Mouse (Mus musculus): ENCODE results near the gene Chst12.
"Not testable (repeated sequence)": the region's sequence is repeated elsewhere in the genome, so short reads cannot be mapped to it uniquely, and the experiment has no call there.

The Chst12 gene

DNA sequence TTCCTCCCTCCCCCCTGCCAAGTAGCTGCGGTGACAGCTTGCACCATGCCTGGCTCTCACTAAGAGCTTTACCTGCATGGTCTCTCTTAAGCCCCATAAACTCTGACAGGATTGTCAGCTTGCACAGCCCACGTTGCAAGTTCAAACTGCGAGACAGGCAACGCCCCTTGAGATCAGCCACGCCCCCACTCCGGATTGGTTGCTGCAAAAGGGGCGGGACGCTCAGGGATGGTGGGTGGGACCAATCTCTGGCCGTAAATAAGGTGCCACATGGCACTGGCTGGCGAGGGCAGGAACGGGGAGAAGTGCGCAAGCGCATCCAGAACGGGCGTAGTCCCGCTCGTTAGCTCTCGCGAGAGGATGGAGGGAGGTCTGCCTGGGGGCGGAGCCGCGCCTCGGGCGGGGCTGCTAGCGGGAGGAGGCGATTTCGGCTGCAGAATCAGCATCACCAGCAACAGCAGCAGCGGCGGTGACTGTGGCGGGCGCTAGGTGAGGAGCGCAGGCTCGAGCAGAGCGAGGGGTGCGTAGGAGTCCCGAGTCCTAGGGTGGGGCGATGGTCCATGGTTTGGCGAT, at the start of gene Chst12:
TSS of gene Chst12 (plus strand) at position 343 of the 573 bp plus-strand sequence.
- peak; percentile 100 for DNase-seq (ENCODE audit: low read depth, low spot score)

DNA sequence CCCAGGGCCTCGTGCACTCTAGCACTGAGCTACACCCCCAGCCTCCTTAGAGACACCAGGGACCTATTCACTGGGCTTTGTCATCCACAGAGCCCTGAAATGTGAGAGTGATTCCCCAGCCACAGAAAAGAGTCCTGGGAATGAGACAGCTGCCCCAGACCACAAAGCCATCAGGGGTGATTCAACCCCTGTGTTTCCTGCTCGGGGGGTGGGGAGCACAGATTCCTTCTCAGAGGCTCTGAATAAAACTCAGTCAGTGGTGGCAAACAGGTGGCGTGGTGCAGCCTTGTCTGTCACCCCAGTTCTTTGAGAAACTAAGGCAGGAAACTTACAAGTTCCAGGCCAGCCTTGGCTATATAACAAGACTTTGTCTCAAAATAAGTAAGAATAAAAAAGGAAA, 43.9 kb upstream of the Chst12 start:
- DNase-seq (ENCODE audit: low read depth, low spot score) = no peak

DNA sequence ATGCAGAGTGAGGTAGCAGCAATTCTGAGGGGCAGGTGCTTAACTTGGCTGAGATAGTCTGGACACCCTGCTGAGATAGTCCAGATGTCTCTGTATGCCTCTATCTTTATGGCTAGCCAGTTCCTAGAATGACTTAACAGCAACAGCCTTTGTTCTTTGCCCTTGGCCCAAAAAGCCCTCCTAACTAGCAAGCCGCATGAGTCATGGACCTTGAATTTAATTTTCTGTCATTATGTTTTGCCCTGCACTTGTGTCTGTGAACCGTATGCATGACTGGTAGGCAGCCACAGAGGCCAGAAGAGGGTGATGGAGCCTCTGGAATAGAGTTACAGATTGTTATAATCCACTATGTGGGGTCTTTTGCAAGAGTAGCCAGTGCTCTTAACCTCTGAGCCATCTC, 42.2 kb upstream of the Chst12 start:
- DNase-seq (ENCODE audit: low read depth, low spot score) = not testable (repeated sequence)

- DNase-seq (ENCODE audit: low read depth, low spot score) = no peak
Observed at GRCm38 (mm10) chr5:140464943-140465342, 40.4 kb upstream of the Chst12 start.

DNA sequence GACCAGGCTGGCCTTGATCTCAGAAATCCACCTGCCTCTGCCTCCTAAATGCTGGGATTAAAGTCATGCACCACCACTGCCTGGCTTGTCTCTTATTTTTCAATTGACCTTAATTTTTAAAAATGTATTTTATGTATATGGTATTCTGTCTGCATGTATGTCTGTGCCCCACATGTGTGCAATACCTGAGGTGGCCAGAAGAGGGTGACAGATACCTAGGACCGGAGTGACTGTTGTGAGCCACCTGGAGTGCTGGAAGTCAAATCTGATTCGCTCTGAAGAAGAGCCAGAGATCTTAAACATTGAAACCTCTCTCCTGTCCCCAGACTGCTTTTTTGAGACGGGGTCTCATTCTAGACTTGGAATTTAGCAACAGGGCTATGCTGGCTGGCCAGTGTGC, 33.0 kb upstream of the Chst12 start:
- peak; percentile 22 for DNase-seq (ENCODE audit: low read depth, low spot score)

GRCm38 (mm10) chr5:140481458-140481857, 23.9 kb upstream of the Chst12 start:
- DNase-seq (ENCODE audit: low read depth, low spot score) = no peak

- no peak for DNase-seq (ENCODE audit: low read depth, low spot score)
Observed at GRCm38 (mm10) chr5:140491142-140491541, 14.2 kb upstream of the Chst12 start.

- DNase-seq (ENCODE audit: low read depth, low spot score) = no peak
Observed at GRCm38 (mm10) chr5:140492684-140493233, 12.6 kb upstream of the Chst12 start.

- no peak for DNase-seq (ENCODE audit: low read depth, low spot score)
Observed at GRCm38 (mm10) chr5:140498176-140498575, 7.2 kb upstream of the Chst12 start.

GRCm38 (mm10) chr5:140500736-140501135, 4.6 kb upstream of the Chst12 start:
- no peak for DNase-seq (ENCODE audit: low read depth, low spot score)

DNA sequence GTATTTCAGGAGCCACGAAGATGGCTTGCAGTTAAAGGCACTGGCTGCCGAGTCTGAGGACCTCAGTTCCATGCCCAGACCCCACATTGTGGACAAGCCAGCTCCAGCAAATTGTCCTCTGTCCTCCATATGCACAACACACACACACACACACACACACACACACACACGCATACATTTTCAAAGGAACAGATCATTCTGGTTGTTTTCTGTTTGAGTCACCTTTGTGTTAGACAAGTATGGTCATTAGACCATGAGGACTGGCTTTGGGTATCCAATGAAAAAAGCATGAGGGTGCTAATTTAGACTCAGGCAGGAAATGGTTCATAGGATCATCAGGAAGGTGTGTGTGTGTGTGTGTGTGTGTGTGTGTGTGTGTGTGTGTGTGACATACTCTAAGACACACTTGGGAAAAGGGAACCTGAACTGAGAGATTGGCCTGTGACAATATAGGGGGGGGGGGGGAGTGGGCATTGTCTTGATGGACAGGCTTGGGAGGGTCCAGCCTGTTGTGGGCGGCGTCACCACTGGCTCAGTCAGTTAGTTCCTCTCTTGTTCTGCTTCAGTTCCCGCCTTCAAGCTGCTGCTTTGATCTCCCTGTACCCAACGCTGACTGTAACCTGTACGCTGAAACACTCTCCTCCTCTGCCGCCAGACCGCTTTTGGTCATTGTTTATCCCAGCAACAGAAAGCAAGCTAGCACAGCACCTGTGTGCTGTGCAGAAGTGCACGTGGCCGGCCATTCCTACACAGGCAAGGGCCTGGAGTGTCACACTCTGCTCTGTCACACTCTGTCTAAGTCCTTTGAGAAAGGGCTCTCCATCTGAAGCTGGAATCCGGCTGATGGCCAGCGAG, 3.1 kb upstream of the Chst12 start:
- no peak for DNase-seq (ENCODE audit: low read depth, low spot score)

- DNase-seq (ENCODE audit: low read depth, low spot score) = peak; percentile 71
Observed at GRCm38 (mm10) chr5:140502925-140503324, 2.4 kb upstream of the Chst12 start.

- DNase-seq (ENCODE audit: low read depth, low spot score) = no peak
Observed at GRCm38 (mm10) chr5:140506096-140506794, 895 bp downstream of the Chst12 start.

- no peak for DNase-seq (ENCODE audit: low read depth, low spot score)
Observed at GRCm38 (mm10) chr5:140507466-140508208, 2.3 kb downstream of the Chst12 start.

DNA sequence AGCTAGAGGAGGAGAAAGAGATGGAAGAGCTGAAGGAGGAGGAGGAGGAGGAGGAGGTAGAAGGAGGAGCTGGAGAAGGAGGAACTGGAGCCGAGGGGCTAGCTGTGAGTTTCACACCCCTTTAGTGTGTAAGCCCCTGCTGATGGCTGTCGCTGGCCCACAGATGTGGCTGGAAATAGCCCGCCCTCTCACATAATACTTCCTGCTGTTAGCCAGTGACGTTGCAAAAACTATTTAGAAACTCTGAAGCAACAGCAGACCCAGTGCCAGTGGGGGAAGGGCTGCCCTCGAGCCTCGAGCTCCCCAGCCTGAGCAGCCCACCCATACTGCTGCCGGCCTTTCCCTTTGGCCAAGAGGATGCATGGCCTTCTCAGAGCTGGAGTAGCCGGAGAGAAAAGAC, 3.3 kb downstream of the Chst12 start:
- DNase-seq (ENCODE audit: low read depth, low spot score) = no peak

DNA sequence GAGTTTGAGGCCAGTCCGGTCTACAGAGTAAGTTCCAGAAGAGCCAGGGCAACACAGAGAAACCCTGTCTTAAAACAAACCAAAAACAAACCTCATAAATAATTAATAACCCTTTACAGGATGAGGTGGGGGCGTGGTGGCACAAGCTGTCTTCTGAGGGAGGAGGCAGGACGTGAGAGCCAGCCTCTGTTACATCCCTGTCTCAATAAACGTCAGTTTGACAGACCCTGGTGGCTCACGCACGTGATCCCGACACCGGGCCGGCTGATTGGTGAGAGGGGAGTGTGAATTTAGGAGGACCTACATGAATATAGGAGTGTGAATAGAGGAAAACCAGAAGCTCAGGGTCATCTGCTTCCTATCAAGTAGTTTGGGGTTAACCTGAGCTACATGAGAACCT, 3.9 kb downstream of the Chst12 start:
- no peak for DNase-seq (ENCODE audit: low read depth, low spot score)

GRCm38 (mm10) chr5:140510012-140511000, 5.0 kb downstream of the Chst12 start:
- no peak for DNase-seq (ENCODE audit: low read depth, low spot score)

GRCm38 (mm10) chr5:140513921-140514320, 8.6 kb downstream of the Chst12 start:
- no peak for DNase-seq (ENCODE audit: low read depth, low spot score)

GRCm38 (mm10) chr5:140514799-140515486, 9.6 kb downstream of the Chst12 start:
- DNase-seq (ENCODE audit: low read depth, low spot score) = peak; percentile 51
